Mouse (Mus musculus): Measurements from ENCODE around the gene Lyst. TPM values are rescaled to one million over a fixed set of nuclear protein-coding genes. Genes with fewer than 3 reads are reported as not detected.
"Not testable (repeated sequence)": the region's sequence is repeated elsewhere in the genome, so short reads cannot be mapped to it uniquely, and the experiment has no call there.

The Lyst gene
- total RNA-seq (2014; fragmentation: Nextera tagmentation) (19.3 and 24.9 TPM in 2 replicates), total RNA-seq (2017) (10.1 TPM in 2 replicates)

GRCm38 (mm10) chr13:13590048-13591011, at the start of gene Lyst:
Gene Lyst, plus strand, starts transcription at chr13:13590397.
- ATAC-seq (replicated peaks; ENCODE audit: low FRiP score, low TSS enrichment, poor library complexity, severe bottlenecking), result peak; percentile 99

DNA sequence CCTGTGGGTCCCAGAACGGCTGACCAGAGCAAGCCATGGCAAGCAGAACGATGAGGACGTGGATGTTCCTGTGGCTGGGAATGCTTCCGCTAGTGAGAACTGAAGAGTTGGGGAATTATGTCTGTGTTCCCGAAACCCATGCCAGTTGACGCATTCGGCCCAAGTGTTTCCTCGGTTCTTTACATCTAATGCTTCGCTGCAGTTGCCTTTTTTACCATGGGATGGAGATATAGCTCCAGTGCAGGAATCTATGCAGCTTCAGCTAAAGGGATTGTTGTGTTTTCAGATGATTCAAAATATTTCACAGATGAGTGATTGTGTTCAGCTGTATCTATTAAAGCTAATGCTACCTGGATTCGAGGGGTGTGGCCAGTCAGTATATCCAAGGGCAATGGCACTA, 47.1 kb upstream of the Lyst start:
- not testable (repeated sequence) for ATAC-seq (replicated peaks; ENCODE audit: low FRiP score, low TSS enrichment, poor library complexity, severe bottlenecking)

- no peak for ATAC-seq (replicated peaks; ENCODE audit: low FRiP score, low TSS enrichment, poor library complexity, severe bottlenecking)
Observed at GRCm38 (mm10) chr13:13546792-13547191, 43.4 kb upstream of the Lyst start.

DNA sequence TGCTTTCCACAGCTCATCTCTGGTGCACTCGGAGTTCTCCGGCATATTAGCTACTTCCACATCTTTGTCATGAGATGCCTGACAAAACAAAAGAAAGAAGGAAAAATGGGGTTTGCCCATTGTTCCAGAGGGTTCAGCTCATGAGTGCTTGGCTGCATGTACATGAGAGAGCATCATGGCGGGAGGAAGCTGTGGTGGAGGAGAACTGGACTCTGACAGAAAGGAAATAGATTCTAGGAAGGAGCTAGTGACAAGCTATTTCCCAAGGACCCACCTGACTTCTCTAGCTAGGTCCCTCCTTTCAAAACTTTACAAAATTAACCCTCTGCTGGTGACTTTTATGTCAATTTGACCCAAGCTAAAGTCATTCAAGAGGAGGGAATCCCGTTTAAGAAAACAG, 42.3 kb upstream of the Lyst start:
- no peak for ATAC-seq (replicated peaks; ENCODE audit: low FRiP score, low TSS enrichment, poor library complexity, severe bottlenecking)

- ATAC-seq (replicated peaks; ENCODE audit: low FRiP score, low TSS enrichment, poor library complexity, severe bottlenecking), result no peak
Observed at GRCm38 (mm10) chr13:13548431-13549190, 41.6 kb upstream of the Lyst start.

DNA sequence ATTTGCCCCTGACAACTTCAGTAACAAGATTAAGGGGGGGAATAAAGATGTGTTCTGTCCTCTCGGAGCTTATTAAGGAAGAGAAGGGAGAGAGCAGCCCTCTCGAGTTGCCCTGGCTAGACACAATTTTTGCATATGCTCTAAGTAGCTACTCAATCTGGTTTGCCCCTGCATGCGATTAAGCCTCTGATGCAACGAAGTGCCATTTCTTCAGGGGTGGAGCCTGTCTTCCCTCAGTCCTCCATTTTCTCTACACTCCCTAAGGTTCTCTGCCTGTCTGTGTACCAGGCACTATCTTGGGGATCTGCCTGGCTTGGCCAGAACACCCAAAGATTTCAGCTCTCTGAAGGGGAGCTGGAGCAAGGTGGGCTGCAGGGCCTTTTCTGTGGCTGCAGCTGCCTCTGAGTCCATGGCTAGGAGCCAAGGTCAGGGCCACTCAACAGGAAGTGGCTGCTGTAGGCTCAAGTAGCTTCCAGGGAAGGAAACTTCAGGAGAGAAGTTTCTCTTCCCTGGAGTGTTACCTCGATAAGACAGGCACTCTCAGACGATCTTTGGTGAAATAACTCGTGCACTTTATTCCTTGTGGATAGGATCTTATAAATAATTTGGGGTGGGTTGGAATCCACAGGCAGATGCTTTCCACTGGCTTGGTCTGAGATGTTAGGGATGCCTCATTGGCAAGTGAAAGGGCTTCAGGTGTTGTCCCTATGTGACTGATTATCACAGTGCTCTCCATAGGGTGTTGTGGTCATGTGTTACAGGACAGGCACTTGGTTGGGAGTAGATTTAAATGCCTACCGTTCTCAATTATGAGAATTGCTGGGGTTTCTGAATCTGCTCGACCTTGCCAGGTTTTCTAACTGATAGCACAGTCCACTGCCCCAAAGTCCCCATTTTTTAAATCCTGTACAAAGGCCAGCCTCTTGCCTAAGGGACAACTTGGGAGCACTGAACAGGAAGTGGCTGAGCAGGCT, 40.2 kb upstream of the Lyst start:
- ATAC-seq (replicated peaks; ENCODE audit: low FRiP score, low TSS enrichment, poor library complexity, severe bottlenecking), result no peak

- ATAC-seq (replicated peaks; ENCODE audit: low FRiP score, low TSS enrichment, poor library complexity, severe bottlenecking), result no peak
Observed at GRCm38 (mm10) chr13:13552020-13552419, 38.2 kb upstream of the Lyst start.

DNA sequence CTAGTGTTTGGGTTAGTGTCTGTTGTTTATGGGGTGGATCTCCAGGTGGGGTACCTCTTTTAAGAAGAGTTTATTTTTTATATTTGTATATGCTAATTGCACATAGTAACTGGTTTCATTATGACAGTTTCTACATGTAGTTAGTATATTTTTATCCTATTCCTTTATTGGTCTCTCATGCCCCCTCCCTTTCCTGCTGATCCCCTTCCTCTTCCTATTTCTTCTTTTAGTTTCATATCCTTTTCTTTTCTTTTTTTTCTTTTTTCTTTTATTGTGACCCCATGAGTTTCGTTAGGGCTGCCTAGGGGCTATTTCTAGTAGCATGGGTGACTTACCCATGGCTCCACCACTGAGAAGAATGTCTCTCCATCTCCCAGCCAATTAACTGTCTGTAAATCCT, 36.5 kb upstream of the Lyst start:
- ATAC-seq (replicated peaks; ENCODE audit: low FRiP score, low TSS enrichment, poor library complexity, severe bottlenecking), result no peak

GRCm38 (mm10) chr13:13555196-13555595, 35.0 kb upstream of the Lyst start:
- ATAC-seq (replicated peaks; ENCODE audit: low FRiP score, low TSS enrichment, poor library complexity, severe bottlenecking), result no peak

- no peak for ATAC-seq (replicated peaks; ENCODE audit: low FRiP score, low TSS enrichment, poor library complexity, severe bottlenecking)
Observed at GRCm38 (mm10) chr13:13557001-13557743, 33.0 kb upstream of the Lyst start.

GRCm38 (mm10) chr13:13558251-13558650, 31.9 kb upstream of the Lyst start:
- ATAC-seq (replicated peaks; ENCODE audit: low FRiP score, low TSS enrichment, poor library complexity, severe bottlenecking), result no peak

GRCm38 (mm10) chr13:13558900-13559299, 31.3 kb upstream of the Lyst start:
- no peak for ATAC-seq (replicated peaks; ENCODE audit: low FRiP score, low TSS enrichment, poor library complexity, severe bottlenecking)

- ATAC-seq (replicated peaks; ENCODE audit: low FRiP score, low TSS enrichment, poor library complexity, severe bottlenecking), result no peak
Observed at GRCm38 (mm10) chr13:13562571-13562970, 27.6 kb upstream of the Lyst start.

GRCm38 (mm10) chr13:13564116-13564515, 26.1 kb upstream of the Lyst start:
- no peak for ATAC-seq (replicated peaks; ENCODE audit: low FRiP score, low TSS enrichment, poor library complexity, severe bottlenecking)

- no peak for ATAC-seq (replicated peaks; ENCODE audit: low FRiP score, low TSS enrichment, poor library complexity, severe bottlenecking)
Observed at GRCm38 (mm10) chr13:13564541-13564940, 25.7 kb upstream of the Lyst start.

DNA sequence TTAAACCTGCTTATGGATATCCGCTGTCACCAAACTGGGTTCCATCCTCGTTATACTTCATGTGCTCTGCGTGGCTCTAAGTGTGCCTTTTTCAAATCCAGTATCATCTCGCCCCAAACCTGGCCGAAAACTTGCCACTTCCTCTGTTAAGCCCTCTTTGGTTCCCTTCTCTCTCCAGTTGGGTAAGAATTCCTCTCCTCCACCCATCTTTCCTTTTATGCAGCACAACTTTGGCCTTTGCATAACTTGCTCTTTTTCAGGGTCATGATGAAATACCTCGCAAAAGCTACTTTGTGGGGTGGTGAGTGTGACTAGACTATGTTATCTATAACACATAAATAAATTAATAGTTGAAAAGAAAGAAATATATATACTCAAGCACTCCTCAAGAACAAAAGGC, 22.6 kb upstream of the Lyst start:
- ATAC-seq (replicated peaks; ENCODE audit: low FRiP score, low TSS enrichment, poor library complexity, severe bottlenecking), result no peak

DNA sequence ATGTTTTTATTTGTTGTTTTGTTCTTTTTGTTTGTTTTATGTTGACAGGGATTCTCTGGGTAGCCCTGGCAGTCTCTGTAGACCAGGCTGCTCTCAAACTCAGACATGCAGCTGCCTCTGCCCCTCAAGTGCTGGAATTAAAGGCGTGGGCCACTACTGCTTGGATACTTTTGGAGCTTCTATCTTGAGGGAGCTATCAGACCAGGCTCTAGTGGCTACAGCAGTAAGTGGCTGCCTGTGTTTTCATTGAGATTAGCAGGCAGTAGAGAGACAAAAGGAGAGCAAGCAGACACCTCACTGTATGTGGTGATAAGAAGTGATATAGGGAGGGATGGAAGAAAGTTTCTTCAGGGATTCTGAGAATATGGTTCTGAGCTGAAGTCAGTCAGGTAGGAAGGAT, 21.4 kb upstream of the Lyst start:
- ATAC-seq (replicated peaks; ENCODE audit: low FRiP score, low TSS enrichment, poor library complexity, severe bottlenecking), result peak; percentile 80

DNA sequence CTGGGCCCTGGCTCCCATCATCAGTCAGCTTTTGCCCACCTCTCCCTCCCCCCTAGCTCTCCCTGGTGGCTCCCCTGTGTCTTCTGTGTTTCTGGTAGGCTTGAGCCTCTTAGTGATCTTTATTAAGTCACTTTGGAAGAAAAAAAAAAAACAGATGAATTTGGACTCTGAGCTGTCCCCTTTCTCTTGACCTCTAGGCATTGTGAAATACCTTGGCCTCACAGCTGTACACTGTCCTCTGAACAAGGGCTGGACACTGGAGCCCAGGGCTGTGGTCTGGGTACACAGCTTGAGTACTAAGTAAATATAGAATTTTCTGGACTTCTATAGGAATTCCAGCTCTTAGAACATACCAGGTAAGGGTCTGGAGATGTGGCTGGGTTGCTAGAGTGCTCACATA, 20.6 kb upstream of the Lyst start:
- ATAC-seq (replicated peaks; ENCODE audit: low FRiP score, low TSS enrichment, poor library complexity, severe bottlenecking), result no peak
